Mouse (Mus musculus) layer of hippocampus, adult 9-11 months (tissue): ENCODE data around the gene Tbc1d22a.
A peak's percentile ranks its signal among the peaks of the same experiment; 100 is the strongest.

Source experiments
- DNase-seq: peaks from one replicate; pipeline ENCODE4 v3.0.0; 2022

Tbc1d22a gene

DNA sequence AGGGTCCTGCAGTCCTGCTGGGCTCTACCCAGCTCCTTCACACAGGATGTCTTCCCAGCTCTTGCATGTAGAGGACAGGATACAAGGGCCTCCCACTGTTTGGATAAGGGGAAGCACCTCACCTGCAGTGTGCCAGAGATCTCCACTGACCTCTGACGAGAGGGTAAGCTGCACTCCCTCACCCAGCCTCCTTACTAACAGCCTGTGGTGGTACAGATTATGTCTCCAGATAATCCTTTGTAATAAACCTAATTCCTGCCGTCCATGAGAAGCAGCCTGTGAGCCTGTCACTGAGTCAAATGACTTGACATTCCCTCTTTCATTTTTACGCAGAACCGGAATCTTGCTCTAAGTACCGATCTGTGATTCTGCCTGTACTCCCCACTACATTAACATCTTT, 260.7 kb downstream of the Tbc1d22a start:
- DNase-seq, result no peak

DNA sequence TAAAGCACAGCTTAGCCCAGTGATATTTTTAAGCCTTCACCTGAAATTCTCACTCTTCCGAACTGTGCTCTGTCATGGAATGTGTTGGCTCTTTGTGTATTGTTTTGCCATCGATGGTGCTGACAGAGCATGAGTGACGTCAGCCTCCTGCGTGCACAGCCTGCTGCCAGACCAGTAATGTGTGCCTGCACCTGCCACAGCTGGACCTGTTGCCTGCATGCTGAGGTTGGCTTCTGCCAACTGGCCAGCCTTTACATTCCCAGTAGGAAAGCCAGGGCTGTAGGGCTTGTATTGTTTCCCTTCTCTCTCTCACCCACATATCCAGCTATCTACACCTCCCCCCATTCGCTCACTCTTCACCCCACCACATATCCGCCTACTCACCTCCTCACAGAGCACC, 262.2 kb downstream of the Tbc1d22a start:
- peak; percentile 61 for DNase-seq

DNA sequence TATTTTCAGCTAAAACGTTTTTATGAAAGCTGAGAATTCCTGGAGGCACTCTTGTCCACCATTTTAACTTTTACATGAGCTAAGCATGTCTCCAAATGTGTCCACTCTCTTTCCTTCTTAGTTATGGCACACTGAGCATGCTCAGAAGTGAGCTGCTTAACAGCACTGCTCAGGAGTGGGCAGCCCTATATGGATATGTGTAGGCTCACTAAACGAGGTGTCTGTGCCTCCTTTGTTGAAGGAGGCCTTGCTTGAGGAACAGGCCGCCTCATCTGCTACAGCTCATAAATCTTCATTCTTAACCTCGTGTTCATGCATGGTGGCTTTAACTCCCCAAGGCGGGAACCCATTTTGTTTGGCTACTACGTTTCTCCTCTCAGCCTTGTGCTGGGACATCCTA, 262.8 kb downstream of the Tbc1d22a start:
- no peak for DNase-seq

DNA sequence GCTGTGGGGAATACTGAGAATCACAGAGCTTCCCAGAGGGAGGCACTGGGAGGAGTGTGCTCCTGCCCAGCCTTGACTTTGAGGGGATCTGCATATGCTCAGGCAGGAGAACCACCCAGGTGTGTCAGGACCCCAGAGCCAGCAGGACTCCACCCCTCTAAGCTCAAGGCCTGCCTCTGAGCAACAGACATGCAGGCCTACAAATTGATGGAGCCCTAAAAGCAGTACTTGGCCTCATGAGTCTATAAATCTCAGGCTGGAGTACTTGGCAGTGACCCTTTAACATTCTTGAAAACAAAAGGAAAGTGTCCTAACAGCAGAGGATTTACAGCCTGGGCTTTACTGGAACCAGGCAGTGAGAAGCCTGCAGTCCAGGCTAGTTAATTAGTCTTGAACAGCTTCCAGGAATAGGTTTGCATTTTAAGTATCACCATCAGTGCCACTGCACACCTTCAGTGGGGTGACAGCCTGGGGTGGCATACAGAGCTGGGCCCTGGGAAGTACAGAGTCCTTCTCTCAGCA, 263.3 kb downstream of the Tbc1d22a start:
- no peak for DNase-seq

DNA sequence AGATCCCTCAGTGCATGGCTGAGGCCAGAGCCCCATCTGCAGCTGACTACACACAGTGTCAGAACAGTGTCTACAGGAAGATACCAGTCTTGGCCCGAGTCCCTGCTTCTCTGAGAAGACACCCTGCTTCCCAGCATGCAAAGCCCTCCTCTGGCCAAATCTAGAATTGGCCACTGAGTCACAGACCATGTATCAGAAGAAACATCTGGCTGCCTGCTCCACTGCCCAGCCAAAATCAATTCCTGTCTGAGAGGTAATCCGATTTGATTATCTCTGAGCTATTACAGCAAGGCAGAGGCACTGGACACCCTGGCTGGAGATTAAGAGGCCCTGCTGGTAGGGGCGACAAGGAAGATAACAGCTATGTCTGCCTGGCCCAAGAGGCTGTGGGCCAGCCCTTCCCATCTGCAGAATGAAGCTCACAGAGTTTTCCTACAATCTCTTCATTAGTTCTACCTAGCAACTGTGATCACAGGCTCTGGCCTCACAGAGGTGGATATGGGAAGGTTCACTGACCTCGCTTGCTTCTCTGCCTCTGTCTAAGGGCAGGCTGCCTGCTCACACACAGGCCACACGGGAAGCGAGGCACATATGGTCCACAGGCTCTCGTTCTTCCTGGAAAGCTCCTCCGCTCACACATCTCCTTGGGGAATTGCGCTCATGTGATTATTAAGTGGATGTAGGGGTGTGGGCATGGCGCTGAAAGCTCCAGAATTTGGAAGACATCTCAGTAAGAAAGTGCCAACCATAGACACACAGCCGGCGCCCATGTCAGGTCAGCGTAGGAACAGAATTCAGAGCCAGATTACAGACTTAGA, 264.6 kb downstream of the Tbc1d22a start:
- DNase-seq, result no peak

DNA sequence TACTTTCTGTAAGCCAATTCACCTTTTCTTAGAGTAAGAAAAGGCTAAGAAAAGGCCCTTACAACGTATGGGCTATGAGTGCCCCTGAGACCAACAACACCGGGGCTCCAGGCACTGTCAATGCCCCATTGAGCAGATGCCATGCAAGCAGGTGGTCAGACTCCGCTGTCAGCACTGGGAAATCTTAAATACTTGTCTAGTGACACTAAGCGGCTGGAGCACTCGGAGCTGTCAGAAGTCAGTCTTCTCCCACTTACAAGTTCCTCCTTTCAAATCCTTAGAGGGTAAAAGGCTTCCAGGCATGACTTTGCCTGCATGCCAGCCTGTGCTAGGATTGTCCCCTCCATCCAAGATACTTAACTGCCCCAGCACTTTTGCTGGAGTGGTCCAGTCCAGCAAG, 268.1 kb downstream of the Tbc1d22a start:
- DNase-seq, result no peak

DNA sequence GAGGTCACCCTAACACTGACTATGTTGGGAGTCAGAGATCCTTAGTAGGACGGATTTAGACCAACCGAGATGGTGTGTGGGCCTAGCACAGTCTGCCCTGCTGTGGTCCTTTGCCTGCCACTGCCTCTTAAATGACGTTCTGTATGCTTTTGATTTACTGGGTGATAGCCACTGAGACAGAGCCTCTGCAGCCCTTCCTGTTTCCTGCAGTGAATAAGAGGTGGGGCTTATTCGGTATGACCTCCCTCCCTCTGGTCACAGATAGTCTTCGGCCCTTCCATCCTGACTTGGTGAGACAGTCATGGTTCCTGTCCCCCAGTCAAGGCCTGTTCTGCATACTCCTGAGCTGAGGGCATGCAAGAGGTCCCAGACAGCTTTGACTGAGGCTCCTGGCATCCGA, 271.6 kb downstream of the Tbc1d22a start:
- DNase-seq, result no peak

DNA sequence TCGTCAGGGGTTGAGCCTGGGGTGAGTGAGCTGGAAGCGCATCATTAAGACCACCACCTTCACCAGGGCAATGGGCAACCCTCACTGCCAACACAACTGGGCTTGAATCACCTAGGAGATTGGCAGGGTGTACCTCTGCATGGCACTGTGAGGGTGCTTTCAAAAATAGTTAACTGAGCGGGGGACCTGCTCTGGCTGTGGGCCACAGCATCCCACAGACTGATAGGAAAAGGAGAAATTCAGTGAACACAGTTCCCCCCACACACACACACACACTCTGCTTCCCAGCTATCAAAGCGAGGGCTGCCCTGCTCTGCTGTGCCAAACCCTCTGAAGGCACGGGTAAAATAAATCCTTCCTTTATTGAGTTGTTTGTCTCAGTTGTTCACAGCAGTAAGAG, 273.1 kb downstream of the Tbc1d22a start:
- peak; percentile 75 for DNase-seq

DNA sequence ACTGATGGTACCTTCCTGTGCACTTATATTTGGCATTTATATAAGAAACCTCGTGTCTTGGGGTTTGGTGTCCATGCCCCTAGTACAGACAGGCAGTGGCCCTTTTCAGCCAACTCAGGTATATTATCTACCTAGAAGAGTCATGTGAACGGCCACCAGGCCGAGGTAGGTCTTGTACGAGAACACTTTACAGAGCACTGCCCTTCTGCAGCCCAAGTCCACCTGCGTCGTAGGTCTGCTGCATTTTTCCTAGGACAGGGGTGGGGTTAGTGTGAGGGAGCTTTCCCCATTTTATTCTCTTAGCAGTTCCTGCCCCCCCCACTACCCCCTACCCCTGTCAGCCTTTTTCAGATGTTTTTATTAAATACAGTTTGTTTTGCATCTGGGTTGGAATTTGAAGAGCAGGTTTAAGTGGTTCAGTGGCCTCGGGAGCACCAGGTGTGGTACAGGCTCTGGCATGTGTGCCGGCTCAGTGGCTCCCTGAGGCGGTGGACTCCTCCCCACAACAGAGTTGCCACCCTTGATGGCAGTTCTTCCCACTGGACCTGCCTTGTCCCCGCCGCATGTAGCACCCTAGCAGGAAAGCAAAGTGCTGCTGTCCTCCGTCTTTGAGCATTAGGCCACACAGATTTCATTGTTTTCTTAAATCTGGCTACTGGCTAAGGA, 277.3 kb downstream of the Tbc1d22a start:
- no peak for DNase-seq

DNA sequence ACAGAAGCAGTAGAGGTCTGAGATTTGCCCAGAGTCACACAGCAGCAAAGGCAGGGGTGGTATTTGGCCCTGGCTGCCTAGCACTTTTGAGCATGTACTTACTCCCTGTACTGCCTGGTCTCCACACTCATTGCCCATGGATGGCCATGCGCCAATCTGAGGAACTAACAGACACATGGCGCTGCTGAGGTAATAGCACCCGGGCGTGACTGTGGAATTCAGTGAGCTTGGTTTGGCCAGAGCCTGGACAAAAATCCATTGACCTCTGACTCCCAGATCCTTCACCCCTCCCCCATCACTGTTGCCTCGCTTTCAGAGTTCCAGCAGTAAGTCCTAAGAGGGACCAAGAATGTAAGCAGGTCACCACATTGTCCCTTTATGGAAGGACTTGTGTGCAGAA, 278.4 kb downstream of the Tbc1d22a start:
- no peak for DNase-seq

DNA sequence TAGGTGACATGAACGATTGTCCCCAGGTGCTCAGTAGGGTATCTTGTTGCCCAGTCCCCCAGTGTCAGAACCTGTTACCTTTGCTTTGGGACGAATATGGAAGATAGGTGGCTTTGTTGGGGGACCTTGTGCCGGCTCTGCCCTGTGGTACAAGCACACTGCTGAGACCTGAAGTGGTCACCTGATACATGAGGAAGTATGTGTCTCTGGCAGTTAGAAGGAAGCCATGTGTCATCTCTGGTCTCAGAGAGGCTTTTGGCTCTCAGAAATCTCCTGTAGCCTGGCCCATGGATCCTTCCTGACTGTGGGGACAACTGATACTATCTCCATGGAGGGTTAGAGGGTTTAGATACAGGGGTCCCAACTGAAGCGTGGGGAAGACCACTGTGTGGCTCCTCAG, 281.9 kb downstream of the Tbc1d22a start:
- DNase-seq, result no peak

DNA sequence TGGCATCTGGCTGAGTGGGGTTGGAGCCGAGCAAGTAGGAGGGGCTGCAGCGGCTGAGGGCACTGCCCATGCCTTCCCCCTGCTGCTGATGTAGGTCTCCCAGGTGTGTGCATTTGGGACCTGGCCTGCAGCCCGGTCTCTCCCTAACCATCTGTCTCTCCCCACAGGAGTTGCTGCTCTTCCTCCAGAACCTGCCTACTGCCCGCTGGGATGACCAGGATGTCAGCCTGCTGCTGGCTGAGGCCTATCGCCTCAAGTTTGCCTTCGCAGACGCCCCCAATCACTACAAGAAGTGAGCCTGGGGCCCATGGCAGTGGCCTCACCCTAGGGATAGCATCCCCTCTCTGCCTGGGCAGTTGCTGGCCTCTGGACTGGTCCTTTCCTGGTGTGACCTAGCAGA, 282.4 kb downstream of the Tbc1d22a start:
- no peak for DNase-seq

DNA sequence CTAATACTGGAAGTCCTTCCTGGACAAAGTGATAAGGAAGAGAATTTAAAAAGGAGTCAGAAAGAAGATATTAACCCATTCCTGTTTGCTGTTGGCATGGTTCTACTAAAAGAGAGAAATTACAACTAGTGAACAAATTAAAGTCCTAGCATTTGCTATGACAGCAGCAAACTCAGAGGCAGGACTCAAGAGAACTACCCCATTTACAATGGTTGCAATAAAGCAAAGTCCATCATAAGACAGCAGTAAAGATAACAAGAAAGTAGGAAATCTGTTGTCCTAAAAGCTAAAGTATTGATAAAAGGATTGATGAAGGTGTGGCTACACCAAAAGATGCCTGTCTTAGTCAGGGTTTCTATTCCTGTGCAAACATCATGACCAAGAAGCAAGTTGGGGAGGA, 286.3 kb downstream of the Tbc1d22a start:
- no peak for DNase-seq

DNA sequence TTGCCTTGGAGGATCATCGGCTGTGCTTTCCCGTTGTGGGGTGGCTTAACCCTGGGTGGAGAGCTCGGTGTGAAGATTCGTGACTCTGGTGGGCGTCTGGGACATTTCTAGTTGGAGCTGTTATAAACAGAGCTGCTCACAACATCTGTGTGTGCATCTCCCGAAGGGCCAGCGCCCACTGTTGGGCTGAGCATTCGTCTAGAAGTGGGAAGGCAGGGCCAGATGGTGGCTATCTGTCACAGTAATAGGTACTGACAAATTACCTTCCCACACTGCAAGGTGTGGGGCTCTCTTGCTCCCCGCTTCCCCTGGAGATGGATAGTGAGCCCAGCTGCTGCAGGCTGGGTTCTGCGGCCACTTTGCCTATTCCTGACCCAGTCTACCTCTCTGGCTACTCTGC, 289.2 kb downstream of the Tbc1d22a start:
- DNase-seq, result no peak

DNA sequence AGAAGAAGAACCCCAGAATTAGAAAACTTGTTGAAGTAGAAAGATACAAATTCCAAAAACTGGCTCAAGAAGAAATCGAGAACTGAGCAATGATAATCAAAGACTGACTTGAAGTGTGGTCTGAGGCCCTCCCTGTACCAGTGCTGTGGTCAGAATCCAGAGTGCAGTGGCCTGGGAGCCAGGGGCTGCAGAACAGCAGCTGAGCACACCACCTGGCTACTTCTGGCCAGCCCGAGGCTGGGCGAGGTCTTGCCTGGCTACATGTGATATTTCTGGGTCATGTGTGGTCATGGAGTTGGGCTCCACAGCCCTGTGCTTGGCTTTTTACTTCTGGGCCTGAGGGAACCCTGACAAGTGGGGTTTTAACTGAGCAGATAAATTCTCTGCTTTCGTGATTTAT, 292.4 kb downstream of the Tbc1d22a start:
- DNase-seq, result no peak

DNA sequence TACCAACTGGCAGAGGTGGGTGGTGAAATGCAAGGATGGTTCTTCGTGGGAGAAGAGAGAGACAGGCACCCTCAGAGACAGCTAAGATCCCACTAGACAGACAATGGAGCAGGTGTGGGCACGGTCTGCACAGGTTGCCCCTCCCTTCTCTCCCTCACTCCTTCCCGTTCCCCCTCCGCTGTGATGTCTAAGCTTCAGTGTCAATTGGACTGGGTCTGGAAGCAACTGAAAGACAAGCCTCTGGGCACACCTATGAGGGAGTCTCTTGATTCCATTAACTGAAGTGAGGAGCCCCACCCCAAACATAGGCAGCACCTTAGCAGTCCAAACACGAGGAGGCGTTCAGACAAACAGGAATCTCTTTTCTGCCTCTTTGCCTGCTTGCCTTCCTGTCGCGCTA, 293.3 kb downstream of the Tbc1d22a start:
- no peak for DNase-seq

DNA sequence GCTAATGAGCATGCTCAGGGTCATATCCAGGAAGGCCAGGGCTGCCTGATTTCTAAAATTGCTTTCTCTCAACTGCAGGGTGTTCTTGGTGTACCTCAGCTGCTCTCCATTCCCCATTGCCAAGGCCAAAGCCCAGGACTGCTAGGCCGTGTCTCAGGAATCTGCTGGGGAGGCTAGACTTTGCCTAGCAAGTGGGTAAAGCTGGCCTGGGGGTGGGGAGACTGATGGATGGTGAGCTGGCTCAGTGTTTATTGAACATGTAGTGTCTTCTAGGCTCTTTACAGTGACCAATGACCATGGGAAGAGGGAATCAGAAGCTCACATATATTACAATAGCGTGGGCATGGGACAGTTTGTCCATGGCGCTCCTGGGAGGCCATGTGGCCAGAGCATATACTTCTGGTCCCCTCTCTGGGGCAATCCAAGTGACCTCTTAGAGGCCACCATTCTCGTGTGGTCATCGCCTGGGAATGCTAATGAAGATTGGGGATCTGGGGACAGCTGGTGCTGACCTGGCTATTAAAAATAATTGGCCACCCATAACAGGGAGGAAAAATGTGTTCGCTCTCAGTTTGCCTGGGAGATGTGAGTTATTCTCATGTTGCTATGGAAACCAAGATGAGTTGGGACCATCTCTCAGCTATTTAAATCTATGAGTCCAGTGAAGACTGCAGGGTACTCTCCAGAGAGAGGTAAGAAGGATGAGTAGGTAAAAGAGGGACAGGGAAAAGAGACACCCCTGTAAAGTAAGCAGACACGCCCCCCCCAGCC, 294.3 kb downstream of the Tbc1d22a start:
- DNase-seq, result no peak

DNA sequence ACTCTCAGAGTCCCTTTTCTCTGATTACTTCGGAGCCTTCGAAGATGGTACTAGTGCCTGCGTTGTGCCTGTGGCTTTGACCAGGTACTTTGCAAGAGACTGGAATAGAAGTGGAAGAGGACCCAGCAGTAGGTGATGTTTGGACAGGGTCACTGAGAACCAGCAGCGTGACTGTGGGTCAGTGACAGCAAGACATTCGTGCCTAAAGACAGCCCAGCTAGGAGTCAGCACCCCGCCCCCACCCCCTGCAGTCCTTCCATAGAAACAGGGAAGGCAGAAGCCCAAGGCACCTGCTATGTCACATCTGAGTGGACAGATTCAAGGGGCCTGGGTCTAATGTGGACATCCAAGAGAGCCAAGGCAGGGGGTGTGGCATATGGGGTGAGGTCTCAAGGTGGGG, 295.3 kb downstream of the Tbc1d22a start:
- no peak for DNase-seq

DNA sequence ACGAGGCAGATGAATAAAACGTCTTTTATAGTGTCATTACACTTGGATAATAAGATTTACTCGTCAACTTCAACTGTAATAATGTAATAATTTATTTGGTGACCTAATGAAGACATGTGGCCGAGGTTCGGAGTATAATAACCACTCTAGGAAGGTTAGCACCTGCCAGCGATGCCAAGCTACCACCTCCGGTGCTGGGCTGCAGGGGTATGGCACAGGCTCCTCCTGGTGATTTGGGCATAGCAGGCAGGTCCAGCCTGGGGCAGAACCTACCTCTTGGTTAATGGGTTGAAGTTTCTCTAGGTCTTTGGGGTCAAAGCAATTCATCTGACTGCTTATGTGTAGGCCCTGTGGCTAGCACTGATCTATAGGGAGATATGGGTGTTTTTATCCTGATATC, 296.9 kb downstream of the Tbc1d22a start:
- DNase-seq, result no peak

DNA sequence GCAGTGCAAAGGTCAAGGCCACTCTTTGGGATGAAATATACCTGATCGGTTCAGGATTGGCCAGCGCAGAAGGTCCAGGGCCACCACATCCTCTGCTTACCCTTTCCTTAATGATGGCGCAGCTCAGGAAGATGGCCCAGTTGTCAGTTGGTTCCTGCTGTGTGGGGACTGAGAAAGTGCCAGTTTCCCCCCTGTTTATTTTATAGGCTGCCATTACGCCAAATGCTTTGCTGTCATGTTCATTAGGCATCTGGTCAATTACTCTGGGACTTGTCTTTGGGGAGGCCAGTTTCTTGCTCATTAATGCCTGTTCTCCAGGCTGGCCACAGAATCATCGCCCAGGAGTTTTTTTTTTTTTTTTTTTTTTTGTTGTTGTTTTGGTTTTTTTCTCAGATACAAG, 299.1 kb downstream of the Tbc1d22a start:
- DNase-seq, result no peak

DNA sequence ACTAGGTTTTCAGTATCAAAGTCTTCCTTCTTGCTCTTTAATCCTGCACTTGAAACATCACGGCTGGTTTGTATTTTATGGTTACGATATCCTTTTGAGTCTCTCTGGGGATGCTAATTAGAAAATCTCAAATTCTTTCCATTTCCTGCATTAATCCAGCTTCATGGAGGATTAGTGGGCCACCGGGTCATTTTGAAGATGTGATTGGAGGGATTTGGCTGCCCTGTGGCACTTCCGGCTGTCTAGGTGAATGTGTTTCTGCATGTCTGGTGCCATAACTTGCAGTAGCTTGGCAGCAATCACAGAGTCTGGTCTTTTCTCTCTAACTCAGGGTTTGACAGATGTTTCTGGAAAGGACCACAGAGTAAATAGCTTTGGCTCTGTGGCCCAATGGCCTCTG, 305.9 kb downstream of the Tbc1d22a start:
- DNase-seq, result no peak

DNA sequence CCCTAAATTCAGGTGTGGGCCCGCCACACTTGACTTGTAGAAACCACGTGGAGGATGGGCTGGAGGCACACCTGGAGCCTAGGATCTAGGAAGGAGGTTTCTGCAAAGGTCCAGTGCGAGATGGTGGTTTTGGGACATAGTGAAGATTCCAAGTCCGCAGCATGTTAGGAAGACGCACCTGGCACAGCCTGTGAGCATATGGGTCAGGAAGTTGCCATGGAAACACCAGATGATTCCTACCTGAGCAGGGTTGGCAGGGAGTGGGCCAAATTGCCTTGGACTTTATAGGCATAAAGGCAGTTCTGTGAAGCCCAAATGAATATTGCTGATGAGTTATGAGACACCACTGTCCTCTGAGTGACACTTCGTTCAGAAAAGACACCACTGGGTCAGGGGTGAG, 321.1 kb downstream of the Tbc1d22a start:
- no peak for DNase-seq

DNA sequence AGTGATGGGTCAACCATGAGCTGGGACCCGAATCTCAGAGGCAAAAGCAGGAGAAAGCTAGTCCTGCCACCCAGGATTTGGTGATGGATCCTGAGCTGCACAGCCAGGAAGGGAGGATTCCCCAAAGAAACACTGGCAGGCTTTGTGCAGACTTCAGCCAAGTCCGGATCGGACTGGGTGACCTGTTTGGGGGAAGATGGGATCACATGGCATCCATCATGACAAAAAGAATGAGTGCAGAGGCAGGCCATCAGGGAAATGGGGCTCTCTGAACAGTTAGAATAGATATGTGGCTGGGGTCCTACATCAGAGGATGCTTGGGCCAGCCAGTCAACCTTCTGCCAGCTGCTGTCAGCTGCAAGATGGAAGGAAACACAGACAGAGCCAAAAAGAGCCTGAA, 328.1 kb downstream of the Tbc1d22a start:
- DNase-seq, result no peak
